Mouse (Mus musculus) intestine, embryonic 16.5 days (tissue): ENCODE results near the gene Mprip. TPM values are rescaled to one million over a fixed set of nuclear protein-coding genes. Genes with fewer than 3 reads are reported as not detected.

Source experiments
- ATAC-seq: fragments of 200-750 bp; cut with Nextera tagmentation; 2 replicates; pipeline ENCODE4 v1.8.0; 2017; ENCODE audit warnings: moderate TSS enrichment, moderate library complexity
- H3K27ac ChIP-seq: fragments of 300-500 bp; sonication (generic); 2 replicates; pipeline ENCODE4 v1.5.1; 2014; ENCODE audit warnings: mild to moderate bottlenecking, low read length
- H3K27me3 ChIP-seq: fragments of 300-500 bp; sonication (generic); replicated peaks from 2 replicates; pipeline ENCODE4 v1.6.1; 2014; ENCODE audit warnings: low read length, control low read depth, mixed read lengths; ENCODE audit not compliant: control insufficient read depth, insufficient read depth
- H3K36me3 ChIP-seq: fragments of 300-500 bp; sonication (generic); 2 replicates; pipeline ENCODE4 v1.6.1; 2014; ENCODE audit warnings: low read length, control low read depth; ENCODE audit not compliant: control insufficient read depth, insufficient read depth
- H3K4me1 ChIP-seq: fragments of 300-500 bp; sonication (generic); 2 replicates; pipeline ENCODE4 v1.6.1; 2014; ENCODE audit warnings: low read length, control low read depth, mixed read lengths; ENCODE audit not compliant: control insufficient read depth, insufficient read depth
- H3K4me2 ChIP-seq: fragments of 300-500 bp; sonication (generic); 2 replicates; pipeline ENCODE4 v1.6.1; 2014; ENCODE audit warnings: low read depth, low read length, control low read depth
- H3K4me3 ChIP-seq: fragments of 300-500 bp; sonication (generic); 2 replicates; pipeline ENCODE4 v1.5.1; 2014; ENCODE audit warnings: mild to moderate bottlenecking, low read length
- H3K9ac ChIP-seq: fragments of 300-500 bp; sonication (generic); 2 replicates; pipeline ENCODE4 v1.6.1; 2014; ENCODE audit warnings: low read depth, low read length
- H3K9me3 ChIP-seq: fragments of 300-500 bp; sonication (generic); 2 replicates; pipeline ENCODE4 v1.6.1; 2016; ENCODE audit warnings: low read length, control low read depth; ENCODE audit not compliant: control insufficient read depth
- WGBS: fragments of 180-500 bp; shearing (Covaris S2); extraction: QIAGEN DNeasy Blood & Tissue Kit; methylation state at CpG from one replicate; pipeline ENCODE4 v1.1.7; 2014; 5-methylcytosine and 5-hydroxymethylcytosine counted together
- polyA plus RNA-seq: library from polyadenylated mRNA; unstranded; fragments of >200 nt; fragmentation: Nextera tagmentation; extraction: Ambion mirVana; gene quantifications from 2 replicates; pipeline ENCODE4 v1.2.1, GENCODE M21; 2015

The Mprip gene
- polyA plus RNA-seq, 1 experiment from 2014 or later = 25.2 TPM

DNA sequence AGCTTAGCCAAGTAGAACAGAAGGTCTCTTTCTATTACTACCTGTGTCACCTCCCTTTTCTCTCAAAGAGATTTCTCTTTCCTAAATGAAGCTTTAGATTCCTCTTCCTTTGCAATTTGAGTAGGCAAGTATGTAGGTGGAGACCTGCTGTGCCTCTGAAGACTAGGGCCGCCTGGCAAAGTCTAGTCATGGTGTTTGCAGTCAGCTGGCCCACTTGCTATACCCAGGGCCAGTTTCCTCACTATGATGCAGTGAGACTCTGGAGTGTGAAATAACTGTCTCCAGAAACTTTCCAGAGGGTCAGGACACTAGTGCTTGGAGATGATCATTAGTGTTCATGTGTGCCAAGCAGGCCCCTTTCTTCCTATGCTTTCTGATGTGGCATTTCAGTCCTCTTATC, 36.5 kb downstream of the Mprip start:
- H3K27ac ChIP-seq = no peak overlapping the region
- no peak for ATAC-seq
- H3K4me2 ChIP-seq = no peak overlapping the region
- H3K36me3 ChIP-seq = peaks cover 8% of the 10 kb centered on the region
- no peaks in the 10 kb centered on the region for H3K9me3 ChIP-seq
- peaks cover 8% of the 10 kb centered on the region; the same call in 1 of the 2 replicates for H3K4me1 ChIP-seq
- no peak overlapping the region for H3K4me3 ChIP-seq
- no peak overlapping the region for H3K9ac ChIP-seq
- 100% methylated on average over 1 of the region's 1 CpGs for WGBS
- no peaks in the 10 kb centered on the region for H3K27me3 ChIP-seq

DNA sequence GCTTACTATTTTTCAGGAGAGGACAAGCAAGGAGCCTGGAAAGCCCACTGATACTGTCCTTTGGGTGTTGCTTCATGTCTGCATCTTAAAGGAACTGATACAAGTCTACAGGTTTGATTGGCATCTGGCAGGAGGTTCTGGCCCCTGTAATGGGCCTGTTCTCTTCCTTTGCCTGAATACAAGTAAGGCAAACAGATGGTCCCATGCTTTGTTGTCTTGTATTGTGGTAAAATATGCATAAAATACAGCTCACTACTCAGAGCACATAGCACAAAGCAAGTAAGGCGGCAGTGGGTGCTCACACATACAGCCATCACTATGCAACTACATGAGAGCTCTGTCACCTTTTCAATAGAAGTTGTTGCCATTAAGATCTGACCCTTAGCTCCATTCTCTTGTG, 39.7 kb downstream of the Mprip start:
- H3K27me3 ChIP-seq = no peaks in the 10 kb centered on the region
- H3K4me2 ChIP-seq = no peak overlapping the region
- H3K36me3 ChIP-seq = peaks cover 8% of the 10 kb centered on the region
- peaks cover 4% of the 10 kb centered on the region; the same call in 1 of the 2 replicates for H3K4me1 ChIP-seq
- 92% methylated on average over 1 of the region's 1 CpGs for WGBS
- no peak for ATAC-seq
- H3K9me3 ChIP-seq = no peaks in the 10 kb centered on the region
- H3K27ac ChIP-seq = no peak overlapping the region
- H3K4me3 ChIP-seq = no peak overlapping the region
- no peak overlapping the region for H3K9ac ChIP-seq

DNA sequence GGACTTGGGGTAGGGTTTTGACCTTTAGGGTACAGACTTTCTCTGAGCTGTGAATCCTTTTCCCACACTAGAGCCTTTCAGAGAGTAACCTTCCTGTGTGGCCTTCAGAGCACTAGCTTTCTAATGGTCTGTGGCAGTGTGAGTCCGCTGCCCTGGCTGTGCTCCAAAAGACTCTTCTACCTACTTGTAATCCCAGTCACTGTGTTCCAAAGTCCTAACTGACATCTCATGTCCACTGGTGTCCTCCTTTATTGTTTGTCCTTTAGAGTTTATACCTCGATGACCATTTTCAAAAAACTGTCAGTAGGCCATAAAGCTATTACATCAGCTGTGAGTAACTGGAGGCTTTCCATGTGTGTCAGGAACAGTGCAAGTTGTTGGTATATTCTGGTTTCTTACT, 44.0 kb downstream of the Mprip start:
- Histone ChIP-seq H3K4me2 (no peak overlapping the region), H3K9ac (no peak overlapping the region), H3K9me3 (no peaks in the 10 kb centered on the region), H3K36me3 (no peaks in the 10 kb centered on the region), H3K27me3 (no peaks in the 10 kb centered on the region), H3K4me3 (no peak overlapping the region), H3K27ac (no peak overlapping the region), H3K4me1 (peaks cover 22% of the 10 kb centered on the region)
- ATAC-seq = no peak
- WGBS = 70% methylated on average over 2 of the region's 2 CpGs

DNA sequence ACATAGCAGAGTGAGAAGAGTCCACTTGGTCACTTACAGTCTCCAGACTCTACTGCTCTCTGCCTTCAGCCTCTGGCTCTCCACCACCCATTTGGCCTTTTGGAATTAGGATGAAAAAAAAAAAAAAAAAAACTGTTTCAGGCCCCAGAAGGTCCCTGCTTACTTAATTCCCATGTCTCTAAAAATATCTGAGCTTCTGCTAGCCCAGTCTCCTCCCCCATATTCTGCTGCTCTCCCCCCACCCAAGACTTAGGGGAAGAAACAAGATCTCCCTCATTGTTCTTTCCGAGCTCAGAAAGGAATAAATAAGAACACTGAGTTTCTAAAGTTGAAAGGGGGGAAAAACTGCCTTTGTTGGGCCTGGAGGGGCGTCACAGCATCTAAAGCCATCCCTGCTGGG, 46.4 kb downstream of the Mprip start:
- Histone ChIP-seq H3K9me3 (no peaks in the 10 kb centered on the region), H3K27me3 (no peaks in the 10 kb centered on the region), H3K4me2 (peak overlapping the region; percentile 4; the same call in 1 of the 2 replicates), H3K4me1 (peaks cover 24% of the 10 kb centered on the region), H3K9ac (peak overlapping the region; percentile 25; the same call in 1 of the 2 replicates), H3K27ac (peak overlapping the region; percentile 90), H3K36me3 (no peaks in the 10 kb centered on the region), H3K4me3 (no peak overlapping the region)
- WGBS = 52% methylated on average over 2 of the region's 2 CpGs
- no peak for ATAC-seq

- Histone ChIP-seq H3K27me3 (no peaks in the 10 kb centered on the region), H3K9me3 (no peaks in the 10 kb centered on the region), H3K36me3 (no peaks in the 10 kb centered on the region), H3K4me2 (peak overlapping the region; percentile 4; the same call in 1 of the 2 replicates), H3K4me1 (peaks cover 24% of the 10 kb centered on the region), H3K27ac (peak overlapping the region; percentile 90), H3K4me3 (no peak overlapping the region), H3K9ac (peak overlapping the region; percentile 25; the same call in 1 of the 2 replicates)
- ATAC-seq = peak; percentile 89
- WGBS = 38% methylated on average over 11 of the region's 11 CpGs
Measured at GRCm38 (mm10) chr11:59707931-59708611, 47.0 kb downstream of the Mprip start.

DNA sequence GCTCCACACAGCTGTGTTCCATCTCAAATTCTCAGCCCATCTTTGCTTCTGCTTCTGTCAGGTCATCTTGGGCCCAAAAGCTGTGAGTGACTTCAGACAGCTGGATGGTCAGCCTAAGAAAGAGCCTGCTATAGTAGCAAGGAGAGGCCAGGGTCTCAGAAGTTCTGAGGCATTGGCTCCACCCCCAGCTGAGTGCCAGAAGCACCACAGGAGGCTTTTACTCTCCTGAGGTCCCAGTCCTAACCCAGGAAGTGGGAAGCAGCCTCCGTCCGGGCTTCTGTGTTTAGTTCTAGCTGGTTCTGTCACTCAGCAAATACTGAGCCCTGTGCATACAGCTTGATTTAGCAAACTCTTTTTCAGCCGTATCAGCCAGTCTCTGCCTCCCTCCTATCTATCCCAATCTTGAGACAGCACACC, 54.3 kb downstream of the Mprip start:
- no peak for ATAC-seq
- no peak overlapping the region for H3K27ac ChIP-seq
- WGBS = 52% methylated on average over 3 of the region's 3 CpGs

DNA sequence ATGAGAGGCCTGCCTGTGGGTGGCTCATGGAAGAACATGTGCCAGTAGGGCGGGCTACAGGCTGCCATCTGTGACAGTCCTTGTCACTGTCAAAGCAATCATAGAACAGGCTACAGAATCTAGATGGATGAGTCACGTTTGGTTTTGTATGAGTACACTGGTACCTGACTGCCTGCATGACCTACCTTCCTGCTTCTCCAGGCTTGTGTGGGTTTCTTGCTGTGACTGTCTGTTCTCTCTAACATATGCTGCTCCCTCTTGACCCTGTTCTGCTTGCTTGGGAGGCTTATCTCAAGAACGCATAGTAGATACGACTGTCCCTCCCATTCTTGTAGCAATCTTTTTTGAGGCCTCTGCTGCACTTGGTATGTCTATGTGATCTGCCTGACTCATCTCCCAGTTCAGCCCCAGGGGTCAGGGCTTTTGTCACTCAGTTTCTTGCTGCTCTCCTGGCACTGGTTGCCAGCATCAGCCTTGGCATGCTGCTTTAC, 56.7 kb downstream of the Mprip start:
- Histone ChIP-seq H3K4me3 (no peak overlapping the region), H3K9ac (no peak overlapping the region), H3K4me2 (no peak overlapping the region), H3K9me3 (no peaks in the 10 kb centered on the region), H3K27me3 (no peaks in the 10 kb centered on the region), H3K4me1 (peaks cover 8% of the 10 kb centered on the region), H3K27ac (no peak overlapping the region), H3K36me3 (no peaks in the 10 kb centered on the region)
- 79% methylated on average over 4 of the region's 4 CpGs for WGBS
- no peak for ATAC-seq

More for the DNA sequence above, 54.3 kb downstream of the Mprip start:
- Histone ChIP-seq H3K4me1 (peaks cover 10% of the 10 kb centered on the region), H3K36me3 (no peaks in the 10 kb centered on the region), H3K4me3 (no peak overlapping the region), H3K4me2 (no peak overlapping the region), H3K9me3 (no peaks in the 10 kb centered on the region), H3K27me3 (no peaks in the 10 kb centered on the region), H3K9ac (no peak overlapping the region)

GRCm38 (mm10) chr11:59719185-59719584, 58.1 kb downstream of the Mprip start:
- ATAC-seq = no peak
- 75% methylated on average over 5 of the region's 5 CpGs for WGBS
- Histone ChIP-seq H3K27me3 (no peaks in the 10 kb centered on the region), H3K9me3 (no peaks in the 10 kb centered on the region), H3K36me3 (no peaks in the 10 kb centered on the region), H3K27ac (no peak overlapping the region), H3K4me3 (no peak overlapping the region), H3K4me1 (peaks cover 6% of the 10 kb centered on the region), H3K9ac (no peak overlapping the region), H3K4me2 (no peak overlapping the region)

DNA sequence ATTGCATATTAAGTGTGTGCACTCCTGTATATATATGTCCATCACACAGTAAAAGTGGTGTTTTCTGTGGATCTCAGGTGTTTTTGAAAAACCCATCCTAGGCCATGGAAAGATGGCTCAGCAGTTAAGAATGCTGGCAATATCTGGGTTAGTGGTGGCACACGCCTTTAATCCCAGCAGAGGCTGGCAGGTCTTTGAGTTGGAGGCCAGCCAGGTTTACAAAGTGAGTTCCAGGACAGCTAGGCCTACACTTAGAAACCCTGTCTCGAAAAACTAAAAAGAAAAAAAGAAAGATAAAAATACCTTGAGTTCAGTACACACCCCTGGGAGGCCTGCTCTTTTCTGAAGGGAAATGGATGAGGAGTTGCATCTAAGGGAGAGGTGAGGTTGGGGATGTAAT, 60.3 kb downstream of the Mprip start:
- Histone ChIP-seq H3K9me3 (no peaks in the 10 kb centered on the region), H3K4me3 (no peak overlapping the region), H3K4me1 (no peaks in the 10 kb centered on the region; the same call in 1 of the 2 replicates), H3K36me3 (no peaks in the 10 kb centered on the region), H3K9ac (no peak overlapping the region), H3K27ac (no peak overlapping the region), H3K4me2 (no peak overlapping the region), H3K27me3 (no peaks in the 10 kb centered on the region)
- ATAC-seq = no peak
- WGBS = 65% methylated on average over 2 of the region's 2 CpGs
